Mouse (Mus musculus): ENCODE results near the gene Npr1. TPM values are rescaled to one million over a fixed set of nuclear protein-coding genes. Genes with fewer than 3 reads are reported as not detected.

Gene Npr1
- total and polyA plus RNA-seq, 2 experiments: 5.6 to 13.2 TPM

DNA sequence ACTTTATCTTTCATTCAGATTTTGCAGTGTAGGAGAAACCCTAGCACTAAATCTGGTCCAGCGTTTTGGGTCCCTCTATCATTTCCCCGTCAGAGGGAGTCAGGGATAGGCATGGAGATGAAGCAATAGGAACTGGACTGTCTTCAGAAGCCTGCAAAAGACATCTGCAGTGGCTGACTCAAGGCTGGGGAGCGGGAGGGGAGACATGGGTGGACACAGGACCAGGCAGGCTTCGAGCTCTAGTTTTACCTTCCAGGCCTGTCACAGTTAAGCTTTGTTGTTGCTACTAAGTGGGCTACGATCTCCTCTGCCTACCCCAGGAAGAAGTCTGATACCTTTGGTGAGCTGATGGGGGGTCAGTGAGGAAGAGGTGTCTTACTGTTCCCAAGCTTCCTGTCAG is 46.6 kb upstream of the Npr1 start:
- no peak for DNase-seq (ENCODE audit: extremely low read depth, low read depth, low spot score)
- TF ChIP-seq POLR2A (IDR thresholded peaks at IDR 0.05; ENCODE audit: extremely low read depth, insufficient read depth, low read length) (no peak), CTCF (IDR thresholded peaks at IDR 0.05; ENCODE audit: low read depth, low read length) (no peak)
- Histone ChIP-seq H3K4me1 (ENCODE audit: control insufficient read depth, insufficient read depth, low read length) (peaks cover 18% of the 10 kb centered on the region), H3K79me2 (ENCODE audit: control insufficient read depth, insufficient read depth, low read length) (no peaks in the 10 kb centered on the region; the same call in 1 of the 2 replicates), H3K9ac (ENCODE audit: low read depth, low read length) (no peak overlapping the region), H3K27ac (replicated peaks; ENCODE audit: insufficient read depth, low read depth, low read length) (no peak overlapping the region), H3K36me3 (ENCODE audit: control insufficient read depth, insufficient read depth, low read length) (peaks cover 5% of the 10 kb centered on the region), H3K4me3 (ENCODE audit: insufficient read depth, low read depth, low read length) (no peak overlapping the region), H3K27me3 (ENCODE audit: control insufficient read depth, insufficient read depth, low read length) (no peaks in the 10 kb centered on the region)
- 95% methylated on average over 5 of the region's 5 CpGs for WGBS

DNA sequence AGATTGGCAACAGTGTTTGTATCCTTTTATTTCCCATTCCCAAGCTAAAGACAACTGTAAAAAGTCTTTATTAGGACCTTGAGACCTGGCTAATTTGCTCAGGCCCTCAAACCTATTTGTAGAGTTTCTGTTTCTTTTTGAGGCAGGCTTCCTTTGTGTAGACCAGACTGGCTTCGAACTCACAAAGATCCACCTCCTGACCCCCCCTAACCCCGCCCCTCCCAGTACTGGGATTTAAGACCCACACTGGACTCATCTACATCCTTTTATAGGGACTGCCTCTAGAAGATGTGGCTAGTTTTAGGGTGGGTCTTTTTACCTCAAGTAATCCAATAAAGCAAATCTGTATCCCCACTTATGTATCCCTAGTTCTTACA is 44.1 kb upstream of the Npr1 start:
- Histone ChIP-seq H3K27ac (replicated peaks; ENCODE audit: insufficient read depth, low read depth, low read length) (peak overlapping the region; percentile 2), H3K27me3 (ENCODE audit: control insufficient read depth, insufficient read depth, low read length) (no peaks in the 10 kb centered on the region), H3K4me1 (ENCODE audit: control insufficient read depth, insufficient read depth, low read length) (peaks cover 14% of the 10 kb centered on the region), H3K4me3 (ENCODE audit: insufficient read depth, low read depth, low read length) (peak overlapping the region; percentile 5; the same call in 1 of the 2 replicates), H3K9ac (ENCODE audit: low read depth, low read length) (no peak overlapping the region), H3K36me3 (ENCODE audit: control insufficient read depth, insufficient read depth, low read length) (peaks cover 25% of the 10 kb centered on the region), H3K79me2 (ENCODE audit: control insufficient read depth, insufficient read depth, low read length) (no peaks in the 10 kb centered on the region; the same call in 1 of the 2 replicates)
- 4% methylated on average over 2 of the region's 2 CpGs for WGBS
- TF ChIP-seq CTCF (IDR thresholded peaks at IDR 0.05; ENCODE audit: low read depth, low read length) (no peak), POLR2A (IDR thresholded peaks at IDR 0.05; ENCODE audit: extremely low read depth, insufficient read depth, low read length) (no peak)
- DNase-seq (ENCODE audit: extremely low read depth, low read depth, low spot score): no peak

DNA sequence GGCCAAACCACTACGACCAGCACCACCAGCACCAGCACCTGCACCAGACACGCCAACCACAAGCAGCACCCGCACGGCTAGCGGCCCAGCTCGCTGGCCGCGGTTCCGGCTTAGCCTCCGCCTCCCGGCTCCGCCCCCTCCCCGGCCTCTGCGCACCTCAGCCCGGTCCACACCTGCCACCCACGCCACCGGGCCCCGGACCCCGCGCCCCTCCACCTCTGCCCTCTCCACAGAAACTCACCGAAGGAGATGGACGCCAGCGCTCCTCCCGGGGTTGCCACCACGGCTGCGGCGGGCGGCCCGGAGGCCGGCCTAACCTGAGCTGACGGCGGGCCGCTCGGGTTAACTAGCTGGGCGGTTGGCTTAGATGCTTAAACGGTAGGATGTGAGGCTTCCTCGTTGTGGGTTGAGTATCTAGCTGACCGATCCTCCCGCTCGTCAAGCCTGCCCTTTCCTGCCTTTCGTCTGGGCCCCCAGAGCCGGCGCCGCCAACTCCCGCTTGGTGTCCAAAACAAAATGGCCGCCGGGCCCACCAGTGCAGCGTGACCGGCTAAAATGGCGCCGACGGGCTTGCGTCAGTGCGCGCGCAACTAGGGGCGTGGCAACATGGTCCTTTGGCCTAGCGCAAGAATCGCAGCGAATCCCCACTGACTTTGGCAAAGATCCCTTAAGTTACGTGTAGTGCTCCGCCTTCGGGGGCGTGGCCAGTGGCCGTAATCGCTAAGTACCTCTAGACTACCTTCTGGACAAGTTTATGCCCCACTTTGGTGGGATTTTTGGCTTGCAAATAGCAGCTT is 43.5 kb upstream of the Npr1 start, which contains the start of gene Chtop:
Gene Chtop (minus strand): TSS at position 549 of the 797 bp plus-strand sequence.
- Histone ChIP-seq H3K36me3 (ENCODE audit: control insufficient read depth, insufficient read depth, low read length) (peaks cover 29% of the 10 kb centered on the region), H3K27me3 (ENCODE audit: control insufficient read depth, insufficient read depth, low read length) (no peaks in the 10 kb centered on the region), H3K79me2 (ENCODE audit: control insufficient read depth, insufficient read depth, low read length) (no peaks in the 10 kb centered on the region; the same call in 1 of the 2 replicates), H3K9ac (ENCODE audit: low read depth, low read length) (peak within 1 kb of the TSS; percentile 94), H3K4me1 (ENCODE audit: control insufficient read depth, insufficient read depth, low read length) (peaks cover 14% of the 10 kb centered on the region), H3K27ac (replicated peaks; ENCODE audit: insufficient read depth, low read depth, low read length) (peak within 1 kb of the TSS; percentile 85), H3K4me3 (ENCODE audit: insufficient read depth, low read depth, low read length) (peak within 1 kb of the TSS; percentile 76)
- TF ChIP-seq CTCF (IDR thresholded peaks at IDR 0.05; ENCODE audit: low read depth, low read length) (no peak), POLR2A (IDR thresholded peaks at IDR 0.05; ENCODE audit: extremely low read depth, insufficient read depth, low read length) (peak; percentile 34; the same call in 1 of the 2 replicates)
- under 1% methylated on average over 66 of the region's 66 CpGs for WGBS
- peak; percentile 96 for DNase-seq (ENCODE audit: extremely low read depth, low read depth, low spot score)

DNA sequence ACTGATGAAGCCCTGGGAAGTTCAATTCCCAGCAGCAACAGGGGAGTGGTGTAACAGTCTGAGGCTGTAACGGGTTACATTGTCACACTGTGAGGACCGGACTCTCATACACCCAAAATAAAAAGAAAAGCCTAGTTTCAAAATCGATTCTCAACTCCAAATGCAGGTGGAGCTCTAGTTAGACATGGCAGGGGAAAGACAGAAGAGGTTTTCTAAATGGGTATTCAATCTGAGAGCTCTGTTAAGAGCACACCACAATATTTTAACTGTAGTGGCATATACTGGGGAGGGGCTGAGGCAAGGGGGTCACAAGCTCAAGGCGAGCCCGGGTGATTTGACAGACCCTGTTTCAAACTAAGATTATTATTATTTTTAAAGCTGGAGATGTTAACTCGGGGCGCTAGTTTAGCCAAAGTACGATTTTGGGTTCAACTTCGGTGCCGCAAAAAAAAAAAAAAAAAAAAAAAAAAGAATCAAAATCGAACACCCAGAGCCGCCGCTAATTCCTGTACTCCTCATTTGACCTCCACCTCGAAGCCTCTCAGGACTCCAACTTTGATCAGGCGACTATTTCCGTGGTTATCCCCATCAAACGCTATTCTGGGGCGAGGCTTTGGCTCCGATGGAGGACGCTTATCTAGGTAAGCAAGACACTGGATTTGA is 42.8 kb upstream of the Npr1 start:
- under 1% methylated on average over 20 of the region's 20 CpGs for WGBS
- TF ChIP-seq POLR2A (IDR thresholded peaks at IDR 0.05; ENCODE audit: extremely low read depth, insufficient read depth, low read length): no peak
- no peak for TF ChIP-seq CTCF (IDR thresholded peaks at IDR 0.05; ENCODE audit: low read depth, low read length)
- H3K36me3 ChIP-seq (ENCODE audit: control insufficient read depth, insufficient read depth, low read length): peaks cover 36% of the 10 kb centered on the region
- H3K4me3 ChIP-seq (ENCODE audit: insufficient read depth, low read depth, low read length): peak overlapping the region; percentile 76
- peaks cover 12% of the 10 kb centered on the region for H3K4me1 ChIP-seq (ENCODE audit: control insufficient read depth, insufficient read depth, low read length)
- peak overlapping the region; percentile 66 for H3K27ac ChIP-seq (replicated peaks; ENCODE audit: insufficient read depth, low read depth, low read length)
- H3K9ac ChIP-seq (ENCODE audit: low read depth, low read length): peak overlapping the region; percentile 94
- DNase-seq (ENCODE audit: extremely low read depth, low read depth, low spot score): peak; percentile 45
- no peaks in the 10 kb centered on the region for H3K27me3 ChIP-seq (ENCODE audit: control insufficient read depth, insufficient read depth, low read length)
- H3K79me2 ChIP-seq (ENCODE audit: control insufficient read depth, insufficient read depth, low read length): no peaks in the 10 kb centered on the region; the same call in 1 of the 2 replicates

DNA sequence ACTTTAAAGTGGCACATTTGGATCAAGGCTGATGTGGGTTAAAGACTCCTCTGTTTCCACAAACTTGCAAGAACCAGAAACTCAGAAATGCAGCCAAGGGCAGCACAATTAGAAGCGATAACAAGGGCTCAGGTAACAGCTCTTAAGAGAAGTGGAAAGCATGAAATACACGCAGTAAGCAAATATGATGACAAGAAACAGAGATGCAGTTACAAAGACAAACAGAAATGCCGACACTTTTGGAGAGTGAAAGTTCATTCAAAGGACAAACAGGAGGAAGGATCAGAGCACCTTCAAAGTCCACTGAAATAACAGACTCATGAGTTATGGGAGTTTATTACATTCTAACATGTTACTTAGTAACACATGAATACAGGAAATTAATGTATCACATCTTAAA is 40.7 kb upstream of the Npr1 start:
- Histone ChIP-seq H3K9ac (ENCODE audit: low read depth, low read length) (no peak overlapping the region), H3K27me3 (ENCODE audit: control insufficient read depth, insufficient read depth, low read length) (no peaks in the 10 kb centered on the region), H3K4me3 (ENCODE audit: insufficient read depth, low read depth, low read length) (no peak overlapping the region), H3K4me1 (ENCODE audit: control insufficient read depth, insufficient read depth, low read length) (peaks cover 8% of the 10 kb centered on the region), H3K79me2 (ENCODE audit: control insufficient read depth, insufficient read depth, low read length) (no peaks in the 10 kb centered on the region; the same call in 1 of the 2 replicates), H3K27ac (replicated peaks; ENCODE audit: insufficient read depth, low read depth, low read length) (no peak overlapping the region), H3K36me3 (ENCODE audit: control insufficient read depth, insufficient read depth, low read length) (peaks cover 54% of the 10 kb centered on the region)
- DNase-seq (ENCODE audit: extremely low read depth, low read depth, low spot score): peak; percentile 54
- 22% methylated on average over 3 of the region's 3 CpGs for WGBS
- TF ChIP-seq POLR2A (IDR thresholded peaks at IDR 0.05; ENCODE audit: extremely low read depth, insufficient read depth, low read length) (no peak), CTCF (IDR thresholded peaks at IDR 0.05; ENCODE audit: low read depth, low read length) (no peak)
